Mouse (Mus musculus) midbrain, embryonic 13.5 days (tissue): ENCODE measurements at regions not wholly inside any gene's neighbourhood (a gene's known extent, or its start where the extent isn't known, plus 50 kb on each side); places are given as distances from the start of the nearest gene placed in this dataset.

ENCODE experiments used
- ATAC-seq: fragments of 200-750 bp; cut with Nextera tagmentation; 2 replicates; pipeline ENCODE4 v1.8.0; 2017; ENCODE audit warnings: mild to moderate bottlenecking, moderate TSS enrichment, moderate library complexity
- H3K27ac ChIP-seq: fragments of 300-500 bp; sonication (generic); 2 replicates; pipeline ENCODE4 v1.5.1; 2015; ENCODE audit warnings: inconsistent platforms, mild to moderate bottlenecking, moderate library complexity
- H3K27me3 ChIP-seq: fragments of 300-500 bp; sonication (generic); 2 replicates; pipeline ENCODE4 v1.6.1; 2015; ENCODE audit warnings: mild to moderate bottlenecking, inconsistent platforms
- H3K36me3 ChIP-seq: fragments of 300-500 bp; sonication (generic); 2 replicates; pipeline ENCODE4 v1.6.1; 2015; ENCODE audit warnings: mild to moderate bottlenecking, inconsistent platforms
- H3K4me1 ChIP-seq: fragments of 300-500 bp; sonication (generic); replicated peaks from 2 replicates; pipeline ENCODE4 v1.6.1; 2015; ENCODE audit warnings: inconsistent platforms
- H3K4me2 ChIP-seq: fragments of 300-500 bp; sonication (generic); replicated peaks from 2 replicates; pipeline ENCODE4 v1.6.1; 2015; ENCODE audit warnings: moderate library complexity, mild to moderate bottlenecking, inconsistent platforms
- H3K4me3 ChIP-seq: fragments of 300-500 bp; sonication (generic); replicated peaks from 2 replicates; pipeline ENCODE4 v1.5.1; 2015; ENCODE audit warnings: mild to moderate bottlenecking, inconsistent platforms
- H3K9ac ChIP-seq: fragments of 300-500 bp; sonication (generic); replicated peaks from 2 replicates; pipeline ENCODE4 v1.6.1; 2015; ENCODE audit warnings: mild to moderate bottlenecking, inconsistent platforms
- H3K9me3 ChIP-seq: fragments of 300-500 bp; sonication (generic); 2 replicates; pipeline ENCODE4 v1.6.1; 2016; ENCODE audit warnings: mild to moderate bottlenecking, inconsistent platforms
- WGBS: fragments of 180-500 bp; shearing (Covaris S2); methylation state at CpG from one replicate; pipeline ENCODE4 v1.1.7; 2015; 5-methylcytosine and 5-hydroxymethylcytosine counted together

DNA sequence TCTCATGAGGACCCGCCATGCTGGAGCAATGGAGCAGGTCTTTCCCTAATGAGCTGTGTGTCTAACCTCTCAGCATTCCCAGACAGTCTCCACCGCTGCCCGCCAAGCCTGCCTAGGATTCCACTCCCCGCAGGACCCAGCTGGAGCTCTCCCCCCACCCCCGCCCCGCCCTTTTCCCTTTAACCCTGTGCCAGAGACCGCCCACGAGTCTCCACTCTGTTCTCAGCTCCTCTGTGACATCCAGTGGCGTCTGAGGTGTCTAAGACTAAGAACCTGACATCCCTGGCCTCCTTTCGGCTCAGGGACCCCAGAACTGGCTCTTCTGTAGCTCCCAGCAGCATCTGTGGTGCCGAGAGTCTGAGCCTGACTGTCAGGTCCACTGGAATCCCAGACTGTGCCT, 50.9 kb upstream of the Tpp2 start:
- Histone ChIP-seq H3K9ac (no peak overlapping the region), H3K9me3 (no peaks in the 10 kb centered on the region), H3K27ac (no peak overlapping the region), H3K36me3 (no peaks in the 10 kb centered on the region), H3K27me3 (no peaks in the 10 kb centered on the region), H3K4me2 (no peak overlapping the region), H3K4me3 (no peak overlapping the region), H3K4me1 (0 out of 2 replicates have a peak, but pooled peaks cover 4% of the 10 kb centered on the region)
- 0 out of 2 replicates have a peak, but pooled peaks have one; percentile 3 for ATAC-seq
- 29% methylated on average over 11 of the region's 11 CpGs for WGBS

DNA sequence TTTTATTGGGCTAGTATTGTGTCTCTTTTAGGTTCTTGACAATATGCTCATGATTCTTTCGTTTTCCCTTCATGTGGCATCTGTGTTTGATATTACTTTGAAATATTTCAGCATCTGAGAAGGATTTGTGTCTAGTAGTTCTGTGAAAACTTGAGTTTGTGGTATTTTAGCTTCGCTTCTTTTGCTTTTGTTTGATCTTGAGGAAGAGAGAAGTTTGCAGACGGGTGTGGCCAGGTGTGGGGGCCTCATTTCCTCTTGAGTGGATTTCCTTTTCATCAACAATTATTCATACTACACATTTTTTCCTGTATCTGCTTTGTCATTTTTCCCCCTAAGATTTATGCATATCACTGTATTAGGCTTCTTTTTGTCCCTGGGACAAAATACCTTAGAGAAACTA, 52.8 kb upstream of the Uxs1 start:
- no peak overlapping the region for H3K4me2 ChIP-seq
- 86% methylated on average over 3 of the region's 3 CpGs for WGBS

DNA sequence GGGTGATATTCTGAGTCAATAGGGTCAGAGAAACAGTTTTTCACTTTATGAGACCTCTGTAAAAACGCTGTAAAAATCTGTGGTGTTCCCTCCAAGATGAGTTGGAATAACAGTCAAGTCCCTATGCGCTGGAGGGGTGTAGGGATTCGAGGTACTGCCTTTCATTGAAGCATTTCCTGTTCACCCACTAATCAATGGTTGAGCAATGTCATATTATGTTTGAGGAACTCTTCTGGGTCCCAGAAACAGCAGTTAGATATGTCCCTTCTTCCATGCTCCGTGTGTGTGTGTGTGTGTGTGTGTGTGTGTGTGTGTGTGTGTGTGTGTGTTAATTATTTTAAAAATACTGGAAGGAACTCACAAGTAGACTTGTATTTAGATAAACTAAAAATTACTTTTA, 52.3 kb upstream of the Uxs1 start:
- Histone ChIP-seq H3K27ac (no peak overlapping the region), H3K9me3 (no peaks in the 10 kb centered on the region), H3K4me2 (no peak overlapping the region), H3K9ac (no peak overlapping the region), H3K4me3 (no peak overlapping the region), H3K27me3 (no peaks in the 10 kb centered on the region), H3K36me3 (no peaks in the 10 kb centered on the region), H3K4me1 (0 out of 2 replicates have a peak, but pooled peaks cover 4% of the 10 kb centered on the region)
- no peak for ATAC-seq
- 81% methylated on average over 4 of the region's 4 CpGs for WGBS

More for the DNA sequence above, 52.8 kb upstream of the Uxs1 start:
- Histone ChIP-seq H3K9ac (no peak overlapping the region), H3K4me1 (0 out of 2 replicates have a peak, but pooled peaks cover 4% of the 10 kb centered on the region), H3K27me3 (no peaks in the 10 kb centered on the region), H3K36me3 (no peaks in the 10 kb centered on the region), H3K27ac (no peak overlapping the region), H3K4me3 (no peak overlapping the region), H3K9me3 (no peaks in the 10 kb centered on the region)
- no peak for ATAC-seq

DNA sequence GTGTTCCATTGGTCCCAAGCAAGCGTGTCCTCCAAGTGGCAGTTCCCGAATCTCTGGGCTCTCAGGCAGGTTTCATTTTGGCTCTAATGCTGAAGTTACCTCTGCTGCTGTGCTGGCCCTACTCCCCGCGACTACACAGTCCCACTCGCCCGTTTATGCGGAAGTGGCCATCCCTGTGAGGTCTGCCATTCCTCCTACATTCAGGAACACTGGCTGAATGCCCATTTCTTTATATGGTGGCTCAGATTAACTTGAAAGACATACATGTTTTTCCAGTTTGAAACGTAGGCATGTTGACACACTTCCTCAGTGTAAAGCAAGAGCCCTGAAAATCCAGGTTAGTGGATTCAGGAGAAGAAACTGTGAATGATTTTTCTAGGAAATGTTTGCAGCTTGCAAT, 51.6 kb upstream of the Uxs1 start:
- Histone ChIP-seq H3K4me2 (no peak overlapping the region), H3K4me1 (0 out of 2 replicates have a peak, but pooled peaks cover 4% of the 10 kb centered on the region), H3K9me3 (no peaks in the 10 kb centered on the region), H3K27ac (no peak overlapping the region), H3K4me3 (no peak overlapping the region), H3K36me3 (no peaks in the 10 kb centered on the region), H3K27me3 (no peaks in the 10 kb centered on the region), H3K9ac (no peak overlapping the region)
- 83% methylated on average over 8 of the region's 8 CpGs for WGBS
- no peak for ATAC-seq

DNA sequence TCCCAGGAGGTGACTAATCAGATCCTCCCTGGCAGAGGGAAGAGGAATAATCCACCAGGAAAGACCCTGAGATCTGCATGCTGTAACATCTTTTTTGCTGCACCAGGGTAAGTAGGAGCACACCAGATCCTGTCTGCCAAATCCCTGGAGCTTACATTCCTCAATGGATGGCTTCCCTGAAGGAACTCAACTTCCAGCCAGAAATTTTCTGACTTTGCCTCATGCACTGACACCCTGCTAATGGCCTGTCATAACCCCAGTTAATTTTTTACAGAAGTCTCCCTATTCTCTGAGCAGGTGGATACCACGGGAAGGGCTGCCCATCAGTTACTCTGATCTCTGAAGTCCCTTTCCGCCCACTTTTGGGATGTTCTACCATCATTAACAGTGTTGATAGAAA, 50.6 kb upstream of the Uxs1 start:
- no peak for ATAC-seq
- Histone ChIP-seq H3K9me3 (no peaks in the 10 kb centered on the region), H3K4me3 (no peak overlapping the region), H3K27me3 (no peaks in the 10 kb centered on the region), H3K36me3 (no peaks in the 10 kb centered on the region), H3K4me2 (no peak overlapping the region), H3K9ac (no peak overlapping the region), H3K4me1 (0 out of 2 replicates have a peak, but pooled peaks cover 4% of the 10 kb centered on the region), H3K27ac (no peak overlapping the region)
- WGBS, result 93% methylated on average over 2 of the region's 2 CpGs

DNA sequence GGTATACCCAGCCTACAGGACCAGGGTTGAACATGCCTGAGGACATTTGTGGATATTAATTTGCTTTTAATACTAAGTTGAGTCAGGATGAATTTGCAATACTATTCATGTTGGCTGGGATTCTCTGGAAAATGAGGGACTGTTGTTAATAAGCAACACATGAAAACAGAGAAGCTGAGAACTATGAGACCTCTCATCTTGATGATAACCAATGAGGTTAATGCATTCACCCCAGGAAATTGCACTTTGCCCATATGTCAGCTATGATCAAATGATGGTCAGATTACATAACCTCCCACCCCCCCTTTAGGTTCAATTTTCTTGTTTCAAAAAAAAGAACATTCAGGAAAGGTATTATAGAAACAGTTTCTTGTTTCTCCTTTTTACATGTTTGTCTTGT, 50.1 kb upstream of the Uxs1 start:
- H3K9ac ChIP-seq, result no peak overlapping the region
- no peak overlapping the region for H3K4me2 ChIP-seq
- no peak for ATAC-seq
- H3K27ac ChIP-seq, result no peak overlapping the region
- no peaks in the 10 kb centered on the region for H3K9me3 ChIP-seq
- H3K4me1 ChIP-seq, result 0 out of 2 replicates have a peak, but pooled peaks cover 4% of the 10 kb centered on the region
- H3K4me3 ChIP-seq, result no peak overlapping the region
- H3K36me3 ChIP-seq, result no peaks in the 10 kb centered on the region
- no peaks in the 10 kb centered on the region for H3K27me3 ChIP-seq
